Mouse (Mus musculus) midbrain, embryonic 15.5 days (tissue): Measurements from ENCODE around the gene Abhd15. TPM values are rescaled to one million over a fixed set of nuclear protein-coding genes. Genes with fewer than 3 reads are reported as not detected.

Experiments used
- polyA plus RNA-seq: library from polyadenylated mRNA; unstranded; fragments of >200 nt; fragmentation: Nextera tagmentation; extraction: Ambion mirVana; gene quantifications from 2 replicates; pipeline ENCODE4 v1.2.1, GENCODE M21; 2015

Abhd15 gene
- polyA plus RNA-seq, 1 experiment from 2014 or later, result 2.2 TPM

Other genes with a start within 250 kb of the Abhd15 start
- gene Coro6, start 52.7 kb upstream of the Abhd15 start, polyA plus RNA-seq, result 0.23 and 0.39 TPM in 2 replicates
- gene Ankrd13b, start 25.4 kb upstream of the Abhd15 start, polyA plus RNA-seq, result 46.1 and 46.2 TPM in 2 replicates
- 17.9 and 19.0 TPM in 2 replicates for gene Git1, start 21.6 kb upstream of the Abhd15 start, polyA plus RNA-seq
- 12.7 and 16.7 TPM in 2 replicates for gene Trp53i13, start 859 bp downstream of the Abhd15 start, polyA plus RNA-seq
- gene Gm10392, start 4.1 kb downstream of the Abhd15 start, polyA plus RNA-seq, result not detected in 2 replicates
- gene Taok1, start 92.7 kb downstream of the Abhd15 start, polyA plus RNA-seq, result 23.1 and 24.2 TPM in 2 replicates
- 3.6 and 4.7 TPM in 2 replicates for gene Nufip2, start 171.0 kb downstream of the Abhd15 start, polyA plus RNA-seq
- 0.31 and 0.53 TPM in 2 replicates for gene Cryba1, start 210.2 kb downstream of the Abhd15 start, polyA plus RNA-seq
- gene Myo18a, start 248.1 kb downstream of the Abhd15 start, polyA plus RNA-seq, result 51.9 and 58.5 TPM in 2 replicates